Mouse (Mus musculus): ENCODE data around the gene Arhgap15. TPM values are rescaled to one million over a fixed set of nuclear protein-coding genes. Genes with fewer than 3 reads are reported as not detected.
"Not testable (repeated sequence)": the region's sequence is repeated elsewhere in the genome, so short reads cannot be mapped to it uniquely, and the experiment has no call there.

The Arhgap15 gene
- 1.5 and 10.7 TPM in 2 replicates for total RNA-seq (2021)
- long read RNA-seq, experiment 1, partial matches to known transcripts: 4 of 10 reads
- long read RNA-seq, experiment 1, other reads (novel, unspliced or antisense): 3 of 10 reads
- long read RNA-seq, experiment 2: 0 reads

DNA sequence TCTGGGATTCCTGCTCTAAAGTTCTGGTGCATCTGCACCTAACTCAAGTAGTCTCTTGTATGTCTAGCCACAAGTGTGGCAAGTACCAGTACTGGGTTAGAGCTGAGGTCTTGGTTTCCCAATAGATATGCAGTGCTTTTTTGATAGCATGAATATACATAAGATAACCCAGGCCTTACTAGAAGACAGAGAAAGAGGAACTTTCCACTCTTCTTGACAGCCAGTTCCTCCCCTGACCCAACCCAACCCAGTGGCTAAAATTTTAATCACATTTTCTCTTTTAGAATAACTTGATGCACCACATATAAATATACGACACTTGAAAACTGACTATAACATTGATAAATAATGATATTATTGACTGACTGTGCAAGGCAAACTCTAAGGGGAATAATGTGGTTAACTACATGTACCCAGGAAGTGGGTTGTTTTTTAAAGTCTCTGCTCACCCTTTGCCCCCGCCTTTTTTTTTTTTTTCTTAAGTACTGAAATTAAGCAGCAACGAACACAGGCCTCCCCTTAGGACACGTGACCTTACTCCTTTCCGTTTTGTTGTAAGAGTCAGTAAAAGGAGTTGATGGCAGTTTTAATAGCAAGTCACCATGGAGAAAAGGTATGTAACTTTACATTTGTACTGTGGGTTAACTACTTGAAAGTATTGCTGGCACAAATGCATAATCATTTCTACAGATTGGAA lies at the start of gene Arhgap15:
TSS of gene Arhgap15 (plus strand) at position 538 of the 697 bp plus-strand sequence.
- no peak for DNase-seq

DNA sequence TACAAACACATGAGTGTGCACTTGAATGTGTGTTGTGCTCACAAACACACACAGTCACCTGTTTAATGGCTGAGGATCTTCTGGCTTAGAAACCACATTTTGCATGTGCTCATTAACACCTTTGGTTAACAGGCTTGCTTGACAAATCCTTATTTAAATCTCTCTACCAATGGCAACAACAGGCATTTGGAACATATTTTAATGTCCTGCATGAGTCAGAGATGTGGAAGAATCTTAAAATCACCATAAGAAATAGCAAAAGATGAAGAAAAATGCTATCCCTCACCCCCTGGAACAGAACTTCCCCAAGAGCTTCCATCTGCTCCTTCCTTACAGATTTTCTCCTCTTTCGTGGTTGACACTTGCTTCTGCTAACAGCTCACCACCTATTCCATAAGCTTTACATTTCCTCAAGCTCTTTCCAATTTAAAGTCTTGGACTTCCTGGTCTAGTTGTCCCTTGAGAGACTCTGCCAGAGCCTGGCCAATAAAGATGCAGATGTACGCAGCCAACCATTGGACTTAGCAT lies 35.9 kb upstream of the Arhgap15 start:
- DNase-seq: no peak

DNA sequence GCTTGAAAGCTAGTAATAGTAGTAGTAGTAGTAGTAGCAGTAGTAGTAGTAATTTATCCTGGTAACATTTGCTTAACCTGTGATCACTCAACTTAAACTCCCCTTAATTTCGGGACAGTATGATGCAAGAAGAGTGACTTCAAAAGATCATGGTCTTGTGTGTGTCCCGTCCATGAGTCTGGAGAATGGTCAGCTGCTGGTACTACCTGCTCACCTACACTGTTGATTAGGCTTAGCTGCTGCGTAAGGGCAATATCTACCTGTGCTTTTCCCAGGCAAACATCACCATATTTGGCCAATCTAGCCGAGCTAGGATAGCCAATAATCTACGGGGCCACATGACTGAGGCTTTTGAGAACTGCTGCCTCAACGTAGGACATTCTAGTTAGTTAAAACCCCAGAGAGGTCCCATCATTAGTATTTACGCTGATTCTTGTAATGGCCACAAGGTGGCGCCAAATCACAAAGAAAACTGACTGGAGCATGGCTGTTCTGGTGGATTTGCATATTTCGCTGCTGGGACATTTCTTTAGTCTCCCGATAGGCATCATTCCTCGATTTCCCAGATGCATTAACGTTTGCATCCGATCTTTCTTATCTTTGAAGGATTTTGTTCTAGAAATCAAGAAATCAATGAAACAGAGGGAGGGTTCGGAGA lies 26.0 kb upstream of the Arhgap15 start:
- peak; percentile 73 for DNase-seq

DNA sequence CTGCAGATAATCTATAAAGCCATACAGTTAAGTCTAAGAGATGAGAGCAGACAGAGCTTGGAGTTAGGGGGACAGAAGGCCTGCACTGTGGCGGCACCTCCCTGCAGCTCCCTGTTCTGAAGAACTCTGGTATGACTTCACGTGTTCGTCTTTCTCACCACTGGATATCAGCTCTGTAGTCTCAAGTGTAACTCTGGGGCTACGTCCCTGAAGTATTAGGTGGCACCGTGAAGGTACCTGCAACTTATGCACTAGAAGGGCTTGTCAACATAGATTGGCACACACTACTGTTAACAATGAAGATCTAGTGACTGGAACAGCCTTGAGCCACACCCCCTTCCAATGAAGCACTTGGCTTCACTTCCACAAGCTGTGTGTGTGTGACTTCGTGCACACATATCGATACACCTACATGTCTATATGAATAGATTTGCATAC lies 25.5 kb upstream of the Arhgap15 start:
- no peak for DNase-seq

DNA sequence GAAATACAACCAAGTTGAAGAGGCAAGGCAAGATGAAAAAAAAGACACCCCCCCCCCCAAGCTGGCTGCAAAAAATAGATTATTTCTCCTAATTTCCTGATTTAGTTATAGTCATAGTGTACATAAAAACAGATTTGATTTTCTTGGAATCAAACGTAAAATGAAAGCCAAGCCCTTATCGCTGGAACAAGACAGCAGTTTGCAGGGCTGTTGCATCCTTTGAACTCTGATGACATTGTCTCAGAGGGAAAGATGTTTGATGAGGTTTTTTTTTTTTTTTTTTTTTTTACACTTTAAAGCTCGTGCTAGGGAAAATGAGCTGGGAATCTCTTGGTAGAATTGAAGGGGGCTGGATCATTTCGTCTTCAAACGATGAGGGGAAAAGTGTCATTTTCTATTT lies 21.4 kb upstream of the Arhgap15 start:
- no peak for DNase-seq

DNA sequence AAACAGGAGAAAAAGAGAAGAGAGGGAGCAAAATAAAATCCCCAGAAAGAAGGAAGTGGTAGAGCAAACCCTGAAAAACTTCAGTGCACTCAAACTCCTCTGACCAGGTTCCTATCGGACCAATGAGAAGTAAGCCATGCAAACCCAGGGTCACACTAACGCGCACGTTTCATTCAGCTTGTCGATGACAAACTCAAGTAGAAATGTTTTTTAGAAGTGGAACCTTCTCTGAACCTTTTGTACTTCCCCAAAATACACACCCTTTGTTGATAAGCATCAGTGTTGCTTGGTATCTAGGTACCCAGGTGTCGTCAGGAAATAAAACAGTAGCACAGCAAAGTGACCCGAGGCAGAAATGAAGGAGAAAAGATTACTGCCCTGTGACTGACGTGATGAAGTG lies 20.9 kb upstream of the Arhgap15 start:
- no peak for DNase-seq

DNA sequence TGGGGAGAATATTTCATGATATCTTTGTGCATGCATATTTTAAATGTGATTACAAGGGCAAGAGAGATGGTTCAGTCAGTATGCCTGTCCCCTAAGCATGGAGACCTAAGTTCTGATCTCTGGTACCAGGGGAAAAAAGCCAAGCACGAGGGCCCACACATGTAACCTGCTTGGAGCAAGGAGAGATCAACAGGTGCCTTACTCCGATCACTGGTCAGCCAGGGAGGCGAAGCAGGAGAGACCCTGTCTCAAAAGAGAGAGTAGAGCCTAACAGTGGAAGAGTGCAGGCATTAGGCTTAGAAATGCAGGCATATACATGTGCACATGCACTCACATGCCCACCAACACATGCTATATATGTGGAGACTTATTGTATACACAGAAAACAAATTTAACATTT lies 19.8 kb upstream of the Arhgap15 start:
- no peak for DNase-seq

DNA sequence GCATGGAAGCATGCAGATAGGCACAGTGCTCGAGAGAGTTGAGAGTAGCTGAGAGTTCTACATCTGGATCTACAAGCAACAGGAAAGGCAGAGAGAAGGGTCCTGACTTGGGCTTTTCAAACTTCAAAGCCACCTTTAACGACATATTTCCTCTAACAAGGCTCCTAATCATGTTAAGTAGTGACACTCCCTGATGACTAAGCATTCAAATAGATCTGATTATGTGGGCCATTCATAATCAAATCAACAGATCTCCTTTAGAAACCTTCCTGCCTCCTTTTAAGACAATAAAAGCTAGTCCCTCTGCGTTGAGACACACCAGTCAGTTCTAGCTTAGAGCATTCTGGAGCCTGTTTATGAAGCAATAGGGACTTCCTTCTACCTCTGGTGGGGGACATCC lies 16.2 kb upstream of the Arhgap15 start:
- no peak for DNase-seq

DNA sequence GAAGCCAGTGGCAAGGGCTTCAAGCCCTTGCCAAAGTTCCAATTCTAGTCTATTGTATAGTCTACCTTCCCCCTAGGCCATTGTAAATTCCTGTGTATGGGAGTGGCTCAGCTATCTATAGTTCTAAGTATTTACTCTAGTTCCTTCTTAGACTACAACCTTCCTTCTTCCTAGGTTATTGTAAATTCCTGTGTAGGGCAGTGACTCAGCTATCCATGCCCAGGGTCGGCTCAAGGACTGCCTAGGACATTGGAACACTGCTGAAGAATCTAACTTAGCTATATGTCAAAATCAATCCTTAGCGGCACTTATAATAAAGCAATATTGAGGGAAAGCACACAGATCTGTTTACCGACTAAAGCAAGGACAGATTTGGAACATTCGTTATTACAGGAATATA lies 13.6 kb upstream of the Arhgap15 start:
- DNase-seq: not testable (repeated sequence)

DNA sequence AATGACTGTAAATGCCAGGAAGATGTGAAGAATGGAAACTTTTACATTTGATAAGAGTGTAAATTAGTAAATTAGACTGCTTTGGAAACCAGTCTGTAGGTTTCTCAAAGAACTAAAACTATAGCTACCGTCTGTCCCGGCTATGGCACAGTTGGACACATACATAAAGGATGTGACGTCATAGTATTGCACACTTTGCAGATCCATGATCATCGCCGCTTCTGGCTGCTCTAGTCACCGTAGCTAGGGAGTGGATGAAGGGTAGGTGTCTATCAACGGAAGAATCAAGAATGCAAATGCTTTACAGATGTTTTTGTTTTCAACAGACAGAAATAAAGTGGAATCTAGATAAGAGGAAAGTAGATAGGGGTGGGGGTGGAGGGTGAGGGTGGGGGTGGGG lies 11.1 kb upstream of the Arhgap15 start:
- no peak for DNase-seq

DNA sequence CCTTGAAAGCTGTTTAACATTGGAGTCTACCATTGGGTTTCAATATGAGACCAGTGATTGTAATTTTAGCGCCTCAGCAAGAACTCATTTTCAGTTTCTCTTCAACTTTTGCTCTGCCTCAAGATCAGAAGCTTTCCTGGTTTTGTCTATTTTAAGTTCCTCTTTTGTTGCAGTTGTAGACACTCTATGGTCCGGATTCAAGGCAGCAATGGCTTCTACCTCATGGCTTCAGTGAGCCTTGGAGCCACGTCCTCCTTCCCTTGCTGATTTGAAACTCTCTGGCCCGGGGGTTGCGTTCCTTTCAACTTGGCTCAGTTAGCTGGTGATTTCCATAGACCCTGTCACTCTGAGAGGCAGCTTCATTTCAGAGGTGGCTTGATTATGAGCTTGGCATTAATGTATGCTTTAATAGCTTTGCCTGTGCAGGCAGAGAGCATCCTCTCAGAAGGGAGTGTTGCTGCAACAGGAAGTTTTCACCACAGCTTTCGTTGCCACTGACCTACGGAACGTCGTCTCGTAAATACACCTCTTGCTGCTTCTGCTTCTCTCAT lies 10.0 kb upstream of the Arhgap15 start:
- DNase-seq: peak; percentile 11

DNA sequence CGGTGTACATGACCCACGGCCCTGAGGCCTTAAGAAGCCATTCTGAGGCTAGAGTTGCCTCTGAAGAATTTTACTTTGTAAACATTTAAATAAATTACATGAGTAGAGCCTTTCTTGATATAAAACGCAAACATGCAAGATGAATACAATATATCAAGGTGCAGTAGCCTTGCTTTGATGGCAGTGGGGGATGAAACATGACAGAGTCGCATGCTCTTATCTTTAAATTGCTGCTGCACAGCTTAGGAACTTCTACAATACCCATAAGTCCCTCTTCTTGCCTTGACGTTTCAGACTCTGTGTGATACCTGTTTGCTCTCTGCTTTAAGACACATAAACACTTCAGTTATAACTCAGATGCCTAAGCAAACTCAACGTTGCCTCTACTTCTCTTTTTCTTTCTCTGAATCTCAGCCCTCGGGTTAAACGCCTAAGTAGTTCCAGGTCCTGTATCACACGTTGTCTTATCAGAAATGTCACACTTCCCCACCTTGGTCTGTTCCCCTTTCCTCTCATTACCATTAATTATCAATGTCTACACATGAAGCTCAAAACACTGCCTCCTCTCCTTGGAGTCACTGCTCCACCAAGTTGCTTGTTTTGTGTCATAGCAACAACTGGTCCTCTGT lies 9.3 kb upstream of the Arhgap15 start:
- no peak for DNase-seq

DNA sequence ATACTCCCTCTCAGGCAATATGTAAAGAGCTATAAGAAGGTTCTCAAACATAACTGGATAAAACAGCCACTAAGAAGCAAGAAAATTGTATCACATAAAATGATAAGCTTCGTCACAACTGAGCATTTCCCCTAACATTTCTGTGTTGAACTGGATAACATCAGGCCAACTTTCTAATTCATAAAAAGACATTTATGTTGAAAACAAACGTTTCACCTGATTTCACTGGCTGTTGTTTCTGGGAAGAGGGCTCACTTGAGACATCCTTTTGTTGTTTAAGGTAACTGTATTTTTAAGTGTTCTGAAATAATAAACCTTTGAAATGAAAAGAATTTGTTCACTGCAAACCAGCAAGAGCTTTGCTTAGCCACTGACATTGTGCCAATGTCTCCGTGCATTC lies 697 bp downstream of the Arhgap15 start:
- no peak for DNase-seq

DNA sequence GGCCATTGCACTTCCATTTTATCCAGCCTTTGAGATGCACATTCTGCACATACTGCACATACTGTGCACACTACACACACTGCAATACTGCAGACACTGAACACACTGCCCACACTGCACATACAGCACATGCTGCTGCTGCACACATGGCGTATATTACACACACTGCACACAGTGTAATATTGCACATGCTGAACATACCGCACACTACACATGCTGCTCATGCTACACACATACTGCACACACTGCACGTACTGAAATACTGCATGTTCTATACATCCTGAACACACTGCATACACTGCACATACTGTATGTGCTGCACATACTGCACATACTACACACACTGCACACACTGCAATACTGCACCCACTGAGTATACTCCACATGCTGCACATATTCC lies 7.3 kb downstream of the Arhgap15 start:
- no peak for DNase-seq

DNA sequence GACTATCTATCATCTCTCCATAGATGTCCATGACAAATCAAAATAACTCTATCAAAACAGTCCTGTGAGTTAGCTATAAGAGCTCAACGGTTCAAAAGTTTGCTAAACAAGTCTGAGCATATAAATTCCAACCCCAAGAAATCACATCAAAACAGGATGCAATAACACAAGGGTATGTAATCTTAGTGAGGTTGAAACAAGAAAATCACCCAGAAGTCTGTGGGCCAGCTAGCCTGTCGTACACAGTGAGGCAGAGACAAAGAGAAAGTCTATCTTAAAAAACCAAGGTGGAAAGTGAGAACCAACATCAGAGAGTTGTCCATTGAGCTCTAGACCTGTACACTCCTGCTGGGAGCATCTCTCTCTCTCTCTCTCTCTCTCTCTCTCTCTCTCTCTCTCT lies 8.0 kb downstream of the Arhgap15 start:
- DNase-seq: no peak

DNA sequence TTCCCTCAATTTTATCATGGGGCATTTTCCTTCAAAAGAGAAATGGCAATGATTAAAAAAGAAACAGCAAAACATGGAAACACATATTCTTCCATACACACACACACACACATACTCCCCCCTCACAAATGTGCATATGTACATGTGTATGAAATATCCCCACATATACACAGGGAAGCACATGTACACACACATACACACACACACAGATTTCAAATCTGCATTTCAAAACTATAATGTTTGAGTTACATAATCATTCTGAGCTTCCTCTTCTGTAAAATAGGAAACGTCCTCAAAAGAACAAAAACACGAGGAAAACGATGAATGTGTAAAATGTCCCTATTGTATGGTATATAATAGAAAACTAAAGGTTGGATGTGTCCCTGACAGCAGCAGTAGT lies 13.1 kb downstream of the Arhgap15 start:
- DNase-seq: no peak

DNA sequence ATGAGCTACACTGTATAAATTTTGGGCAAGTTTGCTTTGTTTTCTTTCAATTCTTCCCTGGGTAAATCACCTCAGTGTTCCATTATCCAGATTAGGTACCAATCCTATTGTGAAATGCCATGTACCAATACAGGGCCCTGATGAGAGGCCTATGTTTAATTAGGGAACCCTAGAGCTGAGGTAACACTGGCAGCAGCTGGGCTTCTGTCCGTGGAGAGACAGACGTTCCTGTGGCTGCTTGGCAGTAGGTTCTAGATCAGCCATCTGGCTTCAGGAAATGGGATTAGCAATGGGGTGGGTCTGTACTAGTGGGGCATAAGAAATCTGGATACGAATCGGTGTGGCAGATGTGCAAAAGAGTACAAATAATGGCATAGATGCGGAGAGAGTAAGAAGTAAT lies 14.7 kb downstream of the Arhgap15 start:
- no peak for DNase-seq

DNA sequence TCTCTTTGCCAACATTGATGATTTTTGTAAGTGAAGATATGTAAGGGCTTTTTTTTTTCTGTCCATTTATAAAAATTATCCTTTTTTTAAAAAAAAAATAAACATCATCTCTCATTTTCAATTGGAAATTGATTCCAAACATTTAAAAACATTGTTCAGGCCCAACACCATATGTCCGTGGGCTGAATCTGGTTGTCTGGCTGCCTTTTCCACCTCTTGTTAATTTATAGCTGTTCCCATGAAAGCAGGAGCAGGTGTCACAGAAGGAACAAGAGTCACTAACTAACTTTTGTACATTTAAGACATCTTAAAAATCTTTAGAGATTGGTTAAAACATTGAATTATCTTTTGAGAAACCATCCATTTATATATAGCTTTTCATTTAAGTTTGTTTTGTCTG lies 15.8 kb downstream of the Arhgap15 start:
- no peak for DNase-seq

DNA sequence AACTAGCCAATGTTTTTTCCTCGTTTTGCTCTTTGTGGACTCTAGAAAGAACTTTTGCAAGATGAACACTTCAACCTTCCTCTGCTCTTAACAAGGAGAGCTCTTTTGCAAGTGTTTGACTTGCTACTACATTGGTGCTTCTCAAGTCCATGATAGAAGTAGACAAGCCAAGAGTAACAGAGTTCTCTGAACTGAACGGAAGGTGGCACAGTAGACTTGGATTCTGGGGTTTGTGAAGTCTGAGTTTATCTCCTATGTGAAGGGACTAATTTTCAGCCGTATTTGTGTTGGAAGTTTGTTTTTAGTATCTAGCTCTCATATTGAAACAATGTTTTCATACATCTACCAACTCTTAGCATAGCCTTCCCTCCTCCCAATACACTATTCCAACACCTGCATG lies 17.6 kb downstream of the Arhgap15 start:
- DNase-seq: no peak

DNA sequence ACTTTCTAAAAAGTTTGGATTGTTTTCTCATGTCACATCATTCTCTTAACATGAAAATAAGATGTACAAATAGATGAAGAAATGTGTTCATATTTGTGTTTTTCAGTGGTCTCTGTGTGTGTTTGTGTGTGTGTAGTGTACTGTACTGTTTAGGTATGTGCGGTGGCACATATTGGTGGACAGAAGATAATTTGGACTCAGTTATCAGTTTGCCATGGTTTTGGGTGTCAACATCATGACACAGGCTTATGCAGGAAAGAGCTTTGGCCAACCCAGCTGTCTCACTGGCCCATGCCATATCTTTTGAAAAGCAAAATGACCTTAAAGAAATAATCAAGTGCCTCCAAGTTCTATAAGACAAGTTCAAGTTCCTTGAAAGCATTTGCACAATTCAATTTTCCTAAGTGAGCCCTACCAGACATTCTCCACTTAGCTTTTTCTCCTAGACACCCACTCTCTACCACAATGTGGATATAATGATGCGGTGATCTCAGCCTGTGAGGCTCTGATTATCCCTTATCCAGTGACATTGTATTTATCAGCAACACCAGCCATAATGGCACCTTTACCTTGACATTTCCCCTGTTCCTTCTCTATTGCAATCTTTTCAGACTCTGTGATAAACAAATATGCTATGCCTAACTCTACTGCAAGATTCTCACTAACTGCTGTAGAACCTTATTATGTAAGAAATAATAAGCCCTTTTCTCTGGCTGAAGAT lies 21.4 kb downstream of the Arhgap15 start:
- DNase-seq: no peak

DNA sequence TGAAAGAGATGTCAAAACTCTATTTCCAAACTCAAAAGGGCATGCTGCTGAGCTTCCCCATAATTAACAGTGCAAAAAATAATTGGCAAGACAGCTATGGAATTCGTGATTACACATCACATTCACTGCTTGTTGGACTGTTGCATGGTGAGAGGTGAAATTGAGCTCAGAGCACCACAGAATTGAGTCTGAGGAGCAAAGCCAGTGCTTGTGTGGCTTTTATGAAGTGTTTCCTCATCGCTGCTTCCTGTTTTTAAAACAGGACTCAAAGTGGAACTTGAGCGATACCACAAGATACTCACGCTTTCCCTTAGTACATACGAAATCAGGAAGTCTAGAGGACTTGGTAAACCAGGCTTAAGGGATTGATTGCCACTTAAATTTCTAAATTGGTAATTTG lies 24.0 kb downstream of the Arhgap15 start:
- no peak for DNase-seq

DNA sequence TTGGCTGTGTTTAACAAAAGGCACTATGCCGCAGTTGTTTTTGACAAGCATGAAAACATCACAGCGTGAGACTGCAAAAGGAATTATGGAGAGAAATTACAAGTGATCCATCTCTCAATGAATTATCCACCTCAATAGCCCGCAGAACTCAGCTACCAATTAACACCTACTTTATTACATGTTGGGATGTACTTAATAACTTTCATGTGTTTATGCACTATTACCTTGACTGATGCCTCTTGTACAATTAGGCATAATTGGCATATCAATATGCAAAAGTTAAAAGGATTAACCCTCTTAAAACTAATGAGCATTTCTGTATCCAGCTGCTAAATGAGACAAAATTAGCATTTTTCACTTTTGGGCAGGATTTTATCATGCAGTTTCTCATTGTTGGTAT lies 33.5 kb downstream of the Arhgap15 start:
- no peak for DNase-seq

Data from adrenal gland, postnatal 14 days (tissue).